11 mouse cellular contexts compared by ENCODE assay signal in the genomic region with DNA sequence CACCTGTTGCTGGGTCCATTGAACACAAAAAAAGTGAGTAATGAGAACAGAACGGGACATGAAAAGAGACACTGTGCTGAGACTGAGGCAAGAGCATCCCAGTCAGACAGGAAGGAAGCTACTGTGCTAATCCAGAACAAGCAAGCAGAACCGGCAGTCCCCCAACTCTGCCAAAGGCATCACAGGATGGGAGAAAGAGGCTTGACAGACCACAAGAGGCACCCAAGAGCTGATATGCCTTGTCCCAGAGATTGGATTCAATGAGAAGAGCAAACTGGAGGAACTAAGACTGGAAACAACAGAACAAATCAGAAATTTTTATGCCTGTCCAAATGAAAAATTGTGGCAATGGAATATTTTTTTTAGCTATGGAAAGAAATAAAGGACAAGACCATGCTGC. TPM values are rescaled to one million over a fixed set of nuclear protein-coding genes. Genes with fewer than 3 reads are reported as not detected.
DNase-seq lines count a peak whose midpoint lies in the region; ATAC-seq and TF ChIP-seq lines count a peak whose summit lies in the region.
"Had no signal": no experiment of that assay in that cellular context is flagged by ENCODE, and none has a peak within 500 bp of the region (broad histone marks: within the 10 kb centered on the region; RNA-seq: fewer than 3 reads in every experiment).

No protein-coding gene starts in this region.

- H3K27me3 ChIP-seq in forebrain, embryonic 14.5 days (replicated peaks; ENCODE audit: control insufficient read depth, insufficient read depth, low read length) = no peaks in the 10 kb centered on the region
- no peaks in the 10 kb centered on the region for H3K27me3 ChIP-seq in forebrain, embryonic 10.5 days (ENCODE audit: poor library complexity, severe bottlenecking)
- H3K27me3 ChIP-seq in kidney, embryonic 15.5 days = no peaks in the 10 kb centered on the region
- H3K27me3 ChIP-seq: embryonic facial prominence, embryonic 15.5 days had no signal

- no peak overlapping the region for H3K9ac ChIP-seq in forebrain, embryonic 14.5 days (ENCODE audit: low read length)
- no peak overlapping the region for H3K9ac ChIP-seq in kidney, embryonic 15.5 days
- H3K9ac ChIP-seq: embryonic facial prominence, embryonic 15.5 days had no signal

- 45% methylated on average over 2 of the region's 2 CpGs for WGBS in forebrain, embryonic 14.5 days
- WGBS in forebrain, embryonic 10.5 days = 48% methylated on average over 2 of the region's 2 CpGs
- 49% methylated on average over 2 of the region's 2 CpGs for WGBS in kidney, embryonic 15.5 days

- H3K27ac ChIP-seq in forebrain, embryonic 14.5 days (ENCODE audit: low read depth, low read length) = no peak overlapping the region
- H3K27ac ChIP-seq in forebrain, embryonic 10.5 days = no peak overlapping the region
- no peak overlapping the region for H3K27ac ChIP-seq in kidney, embryonic 15.5 days
- H3K27ac ChIP-seq: embryonic facial prominence, embryonic 15.5 days had no signal

- no peaks in the 10 kb centered on the region for H3K36me3 ChIP-seq in forebrain, embryonic 14.5 days (ENCODE audit: control insufficient read depth, insufficient read depth, low read length)
- no peaks in the 10 kb centered on the region for H3K36me3 ChIP-seq in forebrain, embryonic 10.5 days (replicated peaks)
- H3K36me3 ChIP-seq in kidney, embryonic 15.5 days = no peaks in the 10 kb centered on the region
- H3K36me3 ChIP-seq: embryonic facial prominence, embryonic 15.5 days had no signal

- H3K4me2 ChIP-seq in forebrain, embryonic 14.5 days (ENCODE audit: low read length) = no peak overlapping the region
- H3K4me2 ChIP-seq in kidney, embryonic 15.5 days = no peak overlapping the region
- H3K4me2 ChIP-seq: embryonic facial prominence, embryonic 15.5 days had no signal

- no peaks in the 10 kb centered on the region for H3K9me3 ChIP-seq in forebrain, embryonic 14.5 days (replicated peaks; ENCODE audit: control insufficient read depth, low read length)
- H3K9me3 ChIP-seq in forebrain, embryonic 10.5 days = no peaks in the 10 kb centered on the region
- H3K9me3 ChIP-seq in kidney, embryonic 15.5 days (replicated peaks) = no peaks in the 10 kb centered on the region
- H3K9me3 ChIP-seq: embryonic facial prominence, embryonic 15.5 days had no signal

- peaks cover 3% of the 10 kb centered on the region; the same call in 1 of the 2 replicates for H3K4me1 ChIP-seq in forebrain, embryonic 14.5 days (ENCODE audit: control insufficient read depth, insufficient read depth, low read length)
- H3K4me1 ChIP-seq in forebrain, embryonic 10.5 days = peaks cover 21% of the 10 kb centered on the region
- no peaks in the 10 kb centered on the region for H3K4me1 ChIP-seq in kidney, embryonic 15.5 days
- H3K4me1 ChIP-seq: embryonic facial prominence, embryonic 15.5 days had no signal

- no peak for TF ChIP-seq POLR2A in brain, embryonic 14.5 days (IDR thresholded peaks at IDR 0.05; ENCODE audit: borderline replicate concordance, extremely low read depth, insufficient read depth, insufficient read length, poor library complexity, severe bottlenecking)

- no peak overlapping the region for H3K4me3 ChIP-seq in forebrain, embryonic 14.5 days (ENCODE audit: low read depth, low read length)
- no peak overlapping the region for H3K4me3 ChIP-seq in forebrain, embryonic 10.5 days
- H3K4me3 ChIP-seq in kidney, embryonic 15.5 days (replicated peaks) = no peak overlapping the region
- H3K4me3 ChIP-seq: embryonic facial prominence, embryonic 15.5 days had no signal

- no peak for ATAC-seq in forebrain, embryonic 14.5 days
- no peak for ATAC-seq in kidney, embryonic 15.5 days (replicated peaks; ENCODE audit: low FRiP score)

- peak; percentile 44; the same call in 1 of the 2 replicates for TF ChIP-seq CTCF in brain, embryonic 14.5 days (IDR thresholded peaks at IDR 0.05; ENCODE audit: borderline replicate concordance, extremely low read depth, insufficient read depth, insufficient read length)

- DNase-seq in forebrain, embryonic 14.5 days (ENCODE audit: low spot score) = peak; percentile 23
- DNase-seq in forebrain, embryonic 10.5 days (ENCODE audit: extremely low spot score, low spot score) = no peak
- peak; percentile 21 to 24 for DNase-seq in kidney, postnatal 4 days
- peak; percentile 20 for DNase-seq in 3T3-L1 (ENCODE audit: low read depth, low spot score)
- no peak for DNase-seq in brain, embryonic 14.5 days (ENCODE audit: low read depth)
- DNase-seq in thymus, postnatal 10 days (ENCODE audit: low spot score in 2 of 2) = no peak
- DNase-seq in thymus, postnatal 25 days = no peak
- DNase-seq: cerebellum, adult 18-20 months; right cerebral cortex, adult 18-20 months had no signal

RNA-seq across cellular contexts. Expression of gene Vit, which starts 11.1 kb away (rescaled TPM):
- 4.3 and 4.8 TPM in 2 replicates for polyA plus RNA-seq in forebrain, embryonic 14.5 days (2014; fragmentation: Nextera tagmentation; extraction: Ambion mirVana)
- 2.9 and 3.8 TPM in 2 replicates for polyA plus RNA-seq in forebrain, embryonic 10.5 days (2016; fragmentation: Nextera tagmentation; extraction: Ambion mirVana)
- polyA plus RNA-seq in kidney, embryonic 15.5 days (2015; fragmentation: Nextera tagmentation; extraction: Ambion mirVana) = 0.79 and 0.93 TPM in 2 replicates
- polyA plus RNA-seq in brain, embryonic 14.5 days (2012; rRNA removed) = 11.0 and 13.5 TPM in 2 replicates

Comparison
In these comparisons a context has a peak if more than half of its experiments do, and no peak if none do; other contexts are left out.
1. DNase-seq: peak in forebrain, embryonic 14.5 days (single experiment), kidney, postnatal 4 days (2 of 2) and 3T3-L1 (single experiment); none in forebrain, embryonic 10.5 days (single experiment), brain, embryonic 14.5 days (single experiment), thymus, postnatal 10 days (0 of 2) and thymus, postnatal 25 days (single experiment).